Mouse (Mus musculus) erythroid progenitor cell, adult 5-6 weeks (primary cell): ENCODE data around the gene Macrod1. TPM values are rescaled to one million over a fixed set of nuclear protein-coding genes. Genes with fewer than 3 reads are reported as not detected.
A peak's percentile ranks its signal among the peaks of the same experiment; 100 is the strongest.

Experiments used
- ATAC-seq: replicated peaks from 2 replicates; pipeline ENCODE4 v1.8.0; 2016; ENCODE audit warnings: moderate number of reproducible peaks, mild to moderate bottlenecking, moderate TSS enrichment, inconsistent platforms; ENCODE audit not compliant: poor library complexity, low FRiP score, severe bottlenecking
- total RNA-seq, 2 experiments: library from RNA; stranded (forward) in 1 of 2; stranded (reverse) in 1 of 2; fragments of 150-400 nt in 1 of 2; fragments of 186-747, 209-891 nt in 1 of 2; gene quantifications; 2 replicates each; pipeline versions ENCODE4 v1.2.3 to v1.2.4; 2015 to 2017; ENCODE audit warnings: low replicate concordance in 2 of 2

The Macrod1 gene
- total RNA-seq, 2 experiments from 2014 or later = 0.53 TPM; not detected in 1

DNA sequence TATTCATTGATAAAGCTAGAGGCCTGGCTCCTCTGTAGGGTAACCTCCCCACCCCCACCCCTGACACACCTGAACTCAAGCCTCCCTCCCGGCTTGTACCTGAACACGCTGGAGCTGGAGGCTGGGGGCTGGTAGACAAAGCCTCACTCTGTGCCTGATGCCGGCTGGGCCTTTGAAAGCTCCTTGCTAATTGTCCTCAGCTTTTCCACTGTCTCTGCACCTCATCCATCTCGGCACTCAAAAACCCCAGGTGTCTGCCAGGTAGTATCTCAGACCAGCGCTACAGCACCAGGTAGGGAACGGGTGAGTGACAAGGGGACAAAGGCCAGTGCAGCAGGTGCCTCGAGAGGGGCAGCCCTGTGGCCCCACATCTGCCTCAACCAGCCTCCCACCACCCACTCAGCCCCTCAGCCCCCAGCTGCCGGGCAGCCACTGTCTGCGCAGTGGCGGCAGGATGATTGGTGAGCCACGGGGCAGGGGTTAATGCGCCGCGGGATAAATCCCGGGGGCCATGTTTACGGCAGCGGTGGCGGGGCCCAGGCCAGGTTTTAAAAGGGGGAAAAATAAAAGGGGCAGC is 129.2 kb downstream of the Macrod1 start:
- no peak for ATAC-seq

DNA sequence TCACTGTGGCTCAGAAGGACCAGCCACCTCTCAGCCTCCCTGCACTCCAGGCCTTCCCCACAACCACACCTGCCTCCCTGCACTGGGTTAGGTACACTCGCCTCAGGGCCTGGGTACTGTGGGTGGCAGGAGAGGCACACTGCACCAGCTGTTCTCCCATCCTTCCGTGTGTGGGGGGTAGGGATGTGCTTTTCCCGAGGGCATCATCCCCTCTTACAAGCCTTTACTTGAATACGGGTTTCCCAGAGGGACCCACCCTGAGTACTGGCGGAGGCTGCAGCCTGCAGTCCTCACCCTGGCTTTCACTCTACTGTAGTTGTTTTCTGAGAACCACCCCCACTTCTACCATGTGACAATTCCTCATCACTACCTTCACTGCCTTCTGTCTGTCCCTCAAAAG is 130.5 kb downstream of the Macrod1 start:
- ATAC-seq = no peak

DNA sequence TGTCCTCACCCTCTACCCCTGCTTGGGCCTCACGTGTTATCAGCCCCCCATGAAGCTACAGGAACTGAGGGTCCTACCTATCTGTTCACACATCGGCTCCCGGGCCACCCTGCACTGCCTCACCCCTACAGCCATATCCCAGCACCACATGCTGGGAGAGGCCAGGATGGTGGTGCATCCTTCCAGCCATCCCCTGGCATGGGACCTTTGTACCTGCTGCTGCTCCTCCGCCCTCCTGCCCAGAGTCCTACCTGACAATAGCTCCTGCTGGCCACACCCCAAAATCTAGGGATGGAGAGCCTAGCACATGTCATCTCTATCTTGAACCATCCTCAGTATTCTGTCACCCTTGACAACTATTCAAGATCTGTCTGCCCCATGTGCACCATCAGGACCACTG is 132.4 kb downstream of the Macrod1 start:
- ATAC-seq = no peak

DNA sequence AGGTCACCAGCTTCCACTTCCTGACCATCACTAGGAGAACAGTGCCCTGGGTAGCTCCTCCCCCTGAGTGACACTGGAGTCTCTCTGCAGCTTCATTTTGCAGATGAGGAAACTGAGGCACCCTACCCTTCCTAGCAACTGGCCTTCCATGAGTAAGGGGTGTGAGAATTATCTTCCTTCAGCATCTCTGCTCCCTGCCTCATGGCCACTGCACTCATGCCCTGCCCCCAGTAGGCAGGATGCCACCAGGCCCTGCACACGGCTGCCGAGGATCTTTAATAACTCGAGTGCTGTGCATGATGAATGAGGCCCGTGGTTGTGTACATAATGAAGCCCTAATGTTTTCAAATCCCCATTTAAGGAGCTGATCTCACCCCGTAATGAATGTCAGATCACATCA is 134.4 kb downstream of the Macrod1 start:
- no peak for ATAC-seq

DNA sequence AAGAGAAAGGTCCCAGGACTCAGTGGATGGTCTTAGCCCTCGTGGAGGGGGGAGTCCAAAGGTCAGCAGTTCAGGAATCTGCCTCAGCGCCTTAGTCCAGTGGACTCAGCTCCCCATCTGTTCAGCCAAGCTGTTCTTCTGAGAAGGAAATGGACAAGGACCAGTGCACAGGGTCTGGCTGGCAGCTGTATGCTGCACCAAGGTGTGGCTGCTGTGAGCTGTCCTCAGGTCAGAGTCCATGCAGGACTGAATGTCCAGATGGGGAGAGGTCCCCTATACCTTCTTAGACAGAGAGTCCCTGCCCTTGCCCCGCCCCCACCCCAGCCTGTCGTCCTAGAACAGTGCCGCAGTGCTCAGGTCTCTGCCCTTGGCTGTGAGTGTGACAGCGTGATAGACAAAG is 135.0 kb downstream of the Macrod1 start:
- ATAC-seq = no peak

DNA sequence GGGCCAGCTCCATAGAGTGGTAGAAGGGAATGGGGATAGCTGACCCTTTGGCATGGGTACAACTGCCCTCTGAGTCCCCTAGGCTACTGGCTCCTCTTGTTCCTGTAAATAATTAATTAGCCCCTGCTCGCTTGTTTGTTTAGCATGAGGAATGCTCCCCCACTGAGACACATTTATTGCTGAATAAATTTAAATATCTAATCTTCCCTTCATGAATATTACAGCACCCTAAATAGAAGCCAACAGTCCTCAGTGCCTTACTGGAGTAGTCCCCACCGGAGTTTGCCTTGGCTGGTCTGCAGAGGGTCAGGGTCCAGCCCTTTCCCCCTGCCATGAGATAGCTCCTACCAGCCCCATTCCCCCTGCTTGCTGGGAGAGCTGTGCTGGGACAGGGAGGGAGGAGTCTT is 136.0 kb downstream of the Macrod1 start:
- ATAC-seq = no peak

DNA sequence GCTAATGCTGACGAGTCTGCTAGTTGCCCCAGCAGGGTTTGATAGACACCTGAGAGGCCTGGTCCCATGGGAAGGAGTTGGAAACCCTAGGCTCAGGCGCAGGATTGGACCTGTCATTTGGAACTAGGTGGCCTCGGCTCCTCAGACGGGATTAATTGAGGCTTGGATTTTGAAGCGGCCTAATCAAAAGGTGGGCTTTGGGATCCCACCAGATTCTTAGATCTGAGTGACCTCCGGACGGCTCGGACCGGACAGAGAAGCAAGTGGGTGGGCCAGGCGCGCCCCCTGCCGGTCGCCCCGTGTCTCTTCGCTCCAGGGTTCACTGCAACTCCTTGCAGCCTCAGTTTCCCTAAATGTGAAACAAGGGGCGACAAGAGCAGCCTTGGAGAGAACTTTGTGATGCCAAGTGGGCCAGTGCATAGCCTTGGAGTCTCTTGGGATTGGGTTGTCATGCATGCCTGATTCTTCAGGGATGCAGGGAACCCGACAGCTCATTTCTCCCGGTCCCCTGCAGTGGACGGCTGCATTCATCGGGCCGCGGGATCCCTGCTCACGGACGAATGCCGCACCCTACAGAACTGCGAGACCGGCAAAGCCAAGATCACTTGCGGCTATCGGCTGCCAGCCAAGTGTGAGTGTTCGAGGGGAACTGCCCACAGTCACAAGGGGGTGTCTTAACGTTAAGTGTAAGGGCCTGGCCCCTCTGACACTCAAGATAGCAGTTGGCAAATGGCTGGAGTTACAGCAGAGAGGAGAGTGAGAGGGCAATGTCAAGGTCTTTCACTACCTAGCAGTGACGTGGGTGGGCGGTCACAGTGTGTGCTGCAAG is 139.5 kb downstream of the Macrod1 start:
- 0 out of 2 replicates have a peak, but pooled peaks have one; percentile 58 for ATAC-seq

DNA sequence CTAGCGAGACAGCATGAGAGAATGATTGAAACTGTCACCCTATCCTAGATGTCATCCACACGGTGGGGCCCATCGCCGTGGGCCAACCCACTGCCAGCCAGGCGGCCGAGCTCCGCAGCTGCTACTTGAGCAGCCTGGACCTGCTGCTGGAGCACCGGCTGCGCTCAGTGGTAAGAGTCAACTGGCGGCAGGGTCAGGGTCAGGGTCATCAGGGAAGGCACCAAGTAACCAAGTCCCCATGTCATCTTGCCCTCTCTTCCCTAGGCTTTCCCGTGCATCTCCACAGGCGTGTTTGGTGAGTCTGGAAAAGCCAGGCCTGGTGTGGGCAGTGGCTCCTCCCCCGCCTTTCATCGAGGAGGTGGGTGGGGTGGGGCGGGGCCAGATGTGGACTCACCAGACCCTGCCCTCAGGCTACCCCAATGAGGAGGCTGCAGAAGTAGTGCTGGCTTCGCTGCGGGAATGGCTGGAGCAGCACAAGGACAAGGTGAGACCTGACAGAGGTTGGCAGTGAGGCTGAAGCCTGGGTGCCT is 140.2 kb downstream of the Macrod1 start:
- ATAC-seq = no peak

DNA sequence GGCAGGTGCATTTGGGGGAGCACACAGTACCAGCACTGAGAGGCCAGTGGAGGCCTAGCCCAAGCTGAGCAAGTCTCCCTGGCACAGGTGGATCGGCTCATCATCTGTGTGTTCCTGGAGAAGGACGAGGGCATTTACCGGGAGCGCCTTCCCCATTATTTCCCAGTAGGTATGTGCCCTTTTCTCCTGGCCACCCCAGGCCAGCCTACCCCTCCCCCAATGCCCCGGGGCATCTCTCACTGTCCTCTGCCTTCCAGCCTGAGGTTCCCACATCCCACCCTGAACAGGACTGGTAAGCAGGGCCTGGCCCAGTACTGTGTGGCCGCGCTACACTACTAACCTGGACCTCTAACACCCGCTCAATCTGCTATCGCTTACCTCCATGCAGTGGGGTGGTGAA is 140.8 kb downstream of the Macrod1 start:
- no peak for ATAC-seq

DNA sequence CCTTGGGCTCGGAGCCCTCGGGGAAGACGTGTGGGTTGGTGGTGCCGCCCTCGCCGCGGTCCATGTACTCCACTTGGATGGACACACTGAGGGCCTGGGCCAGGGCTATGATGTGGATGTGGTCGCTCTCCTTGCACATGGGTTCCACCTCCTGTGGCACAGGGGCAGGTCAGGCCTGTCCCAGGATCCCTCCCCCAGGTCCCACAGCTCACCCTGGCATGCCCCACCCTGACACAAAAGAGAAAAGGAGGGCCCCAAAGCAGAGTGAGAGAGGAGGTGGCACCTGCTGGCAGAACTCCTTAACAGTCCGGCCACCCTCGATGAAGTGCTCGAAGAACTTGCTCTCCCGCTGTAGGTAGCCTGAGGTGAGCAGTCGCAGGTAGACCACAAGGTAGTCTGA is 142.5 kb downstream of the Macrod1 start:
- ATAC-seq = no peak

DNA sequence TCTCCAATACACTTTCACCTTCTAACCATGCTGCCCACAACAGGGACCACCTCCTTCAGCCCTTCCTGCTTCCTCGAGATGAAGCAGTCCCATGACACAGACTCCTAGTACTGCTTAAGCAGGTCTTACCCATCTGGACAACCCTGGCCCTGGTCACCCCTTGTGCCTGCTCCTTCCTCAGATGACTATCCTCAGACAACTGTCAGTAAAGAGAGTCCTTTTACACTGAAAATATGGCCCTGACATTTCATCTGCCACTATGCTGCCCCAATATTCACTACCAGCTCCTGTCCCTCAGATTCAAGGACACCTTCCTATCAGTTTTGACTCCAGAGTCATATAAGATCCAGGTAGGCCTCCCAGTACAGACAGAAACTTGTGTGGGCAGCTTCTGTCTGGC is 143.8 kb downstream of the Macrod1 start:
- no peak for ATAC-seq

DNA sequence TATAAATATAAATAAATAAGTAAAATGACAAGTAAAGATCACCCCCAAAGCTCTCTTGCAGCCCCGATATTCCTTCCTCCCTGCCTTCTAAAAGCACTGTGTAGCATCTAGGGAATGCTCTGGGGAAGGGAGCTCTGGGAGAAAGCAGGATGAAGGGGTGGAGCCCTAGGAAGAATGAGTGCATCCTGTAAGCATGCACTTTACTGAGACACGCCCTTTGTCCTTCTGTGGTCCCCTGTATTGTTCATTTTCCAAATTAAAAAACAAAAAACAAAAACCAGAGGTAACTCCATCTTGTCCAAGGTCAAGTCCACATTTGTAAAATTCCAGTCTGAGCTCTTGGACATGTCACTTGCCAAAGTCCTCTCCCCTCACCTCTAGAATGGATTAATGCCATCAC is 148.3 kb downstream of the Macrod1 start:
- ATAC-seq = no peak

DNA sequence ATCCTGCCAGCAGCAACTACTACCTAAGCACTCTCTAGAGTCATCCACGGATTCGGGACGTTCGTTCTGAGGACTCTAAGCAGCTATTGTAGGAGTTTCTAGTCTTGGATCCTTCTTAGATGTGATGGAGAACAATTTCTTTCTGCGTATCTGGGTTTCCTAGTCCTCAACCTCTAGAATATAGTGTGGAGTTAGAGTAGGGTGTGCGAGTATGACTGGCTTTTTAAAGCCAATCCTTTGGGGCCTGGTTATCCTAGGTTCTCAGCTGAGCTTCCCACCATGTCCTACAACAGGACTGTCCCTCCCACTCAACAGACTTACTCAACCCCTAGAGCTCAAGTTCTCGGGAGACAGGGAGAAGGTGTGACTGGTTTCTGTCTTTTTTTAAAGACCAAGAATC is 148.7 kb downstream of the Macrod1 start:
- no peak for ATAC-seq

DNA sequence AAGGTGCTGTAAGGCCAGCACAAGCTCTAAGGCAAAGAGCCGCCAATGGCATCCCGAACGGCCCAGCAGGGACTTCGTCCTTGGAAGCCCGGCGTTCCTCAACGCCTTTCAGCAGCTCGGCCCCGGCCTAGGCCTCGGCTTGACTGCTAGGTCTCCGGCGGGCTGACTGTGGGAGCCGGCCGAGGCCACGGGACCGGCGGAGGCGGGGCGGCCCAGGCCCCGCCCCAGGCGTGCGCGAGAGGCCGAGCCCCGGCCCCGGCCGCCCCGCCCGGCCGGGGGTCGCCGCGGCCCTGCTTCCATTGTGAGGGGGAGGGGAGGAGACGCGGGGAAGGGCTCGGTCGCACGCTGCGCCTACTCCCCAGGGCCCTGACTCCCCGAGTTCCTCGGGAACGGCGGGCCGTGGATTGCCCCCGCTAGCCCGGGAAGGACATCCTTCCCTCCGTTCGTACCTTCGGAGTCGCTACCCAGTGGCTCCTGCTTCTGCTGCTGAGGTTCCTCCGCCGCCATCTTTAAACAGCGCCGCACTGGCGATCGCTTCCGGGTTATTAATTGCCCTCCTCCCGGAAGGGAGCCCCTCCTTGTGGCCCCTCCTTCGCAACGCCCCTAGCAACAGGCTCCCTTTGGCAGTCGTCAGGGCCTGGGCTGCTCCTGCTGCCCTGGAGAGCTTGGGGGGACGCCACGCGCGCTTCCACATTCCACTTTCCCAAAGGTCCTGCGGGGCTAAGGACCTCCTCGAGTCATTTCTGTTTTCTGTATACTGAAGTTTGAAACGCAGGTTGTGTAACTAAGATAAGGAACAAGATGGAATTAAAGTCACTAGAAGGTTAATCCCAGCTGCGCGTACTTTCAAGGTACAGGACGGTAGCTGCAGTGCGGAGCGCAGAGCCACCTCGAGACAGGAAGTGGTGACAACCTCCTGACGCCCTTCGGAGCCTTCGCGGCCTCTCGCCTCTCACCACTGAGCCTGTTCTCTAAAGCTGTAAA is 149.4 kb downstream of the Macrod1 start, which contains the start of gene Otub1:
Gene Otub1, minus strand, starts transcription at position 564 of the 984 bp plus-strand sequence.
- ATAC-seq = peak; percentile 97

DNA sequence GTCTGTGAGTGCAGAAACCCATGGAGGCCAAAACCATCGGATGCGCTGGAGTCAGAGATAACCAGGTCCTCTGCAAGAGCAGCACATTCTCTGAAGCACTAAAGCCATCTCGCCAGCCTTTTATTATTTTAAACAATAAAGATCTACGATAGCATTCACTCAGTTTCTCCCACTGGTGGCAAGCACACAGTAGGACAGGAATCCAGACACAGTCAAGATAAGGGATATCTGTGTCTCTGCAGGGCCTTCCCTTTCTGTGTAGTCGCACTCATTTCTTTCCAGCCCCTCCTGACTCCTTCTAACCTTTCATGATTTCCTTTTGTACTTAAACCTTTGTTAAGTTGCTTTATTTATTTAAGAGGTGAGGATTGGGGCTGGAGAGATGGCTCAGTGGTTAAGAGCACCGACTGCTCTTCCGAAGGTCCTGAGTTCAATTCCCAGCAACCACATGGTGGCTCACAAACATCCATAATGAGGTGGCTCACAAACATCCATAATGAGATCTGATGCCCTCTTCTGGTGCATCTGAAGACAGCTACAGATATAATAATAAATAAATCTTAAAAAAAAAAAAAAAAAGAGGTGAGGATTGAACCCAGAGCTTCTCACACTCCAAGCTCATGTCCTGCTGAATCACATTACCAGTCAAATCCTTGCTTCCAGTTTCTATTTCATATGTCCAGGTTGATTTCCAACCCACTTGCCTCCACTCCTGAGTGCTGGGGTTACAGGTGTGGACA is 153.5 kb downstream of the Macrod1 start:
- no peak for ATAC-seq

DNA sequence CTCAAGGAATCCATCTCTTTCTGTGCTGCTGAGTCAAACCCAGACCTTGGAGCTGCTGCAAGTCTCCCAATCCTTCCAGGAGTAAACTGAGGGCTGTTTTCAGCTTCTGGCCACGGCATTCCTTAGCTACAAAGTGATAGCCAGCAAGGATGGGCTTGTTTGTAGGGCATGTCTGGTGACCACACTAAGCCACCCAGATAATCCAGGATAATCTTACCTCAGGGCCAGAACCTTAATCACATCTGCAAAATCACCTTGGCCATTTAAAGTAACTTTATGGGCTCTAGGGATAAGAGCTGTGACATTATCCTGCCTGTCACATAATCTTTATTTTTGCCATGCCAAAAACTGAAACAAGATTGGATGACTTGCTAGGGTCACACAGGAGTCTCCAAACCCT is 155.6 kb downstream of the Macrod1 start:
- no peak for ATAC-seq

DNA sequence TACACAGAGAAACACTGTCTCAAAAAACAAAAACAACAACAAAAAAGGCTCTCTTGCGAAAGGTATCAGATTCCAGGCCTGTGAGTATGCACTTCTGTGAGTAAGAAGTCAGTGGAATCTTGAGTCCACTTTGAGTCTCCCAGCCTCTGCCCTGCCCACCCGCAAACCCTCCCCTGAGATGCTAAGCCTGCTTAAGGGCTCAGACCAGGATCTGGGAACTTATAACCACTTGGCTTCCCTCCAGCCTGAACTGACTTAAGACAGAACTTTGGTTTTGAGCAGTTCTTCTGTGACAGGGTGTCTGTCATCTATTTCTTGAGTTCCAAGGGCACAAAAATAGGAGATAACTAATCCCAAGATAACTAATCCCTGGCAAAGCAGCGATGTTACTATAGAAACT is 156.4 kb downstream of the Macrod1 start:
- ATAC-seq = no peak

DNA sequence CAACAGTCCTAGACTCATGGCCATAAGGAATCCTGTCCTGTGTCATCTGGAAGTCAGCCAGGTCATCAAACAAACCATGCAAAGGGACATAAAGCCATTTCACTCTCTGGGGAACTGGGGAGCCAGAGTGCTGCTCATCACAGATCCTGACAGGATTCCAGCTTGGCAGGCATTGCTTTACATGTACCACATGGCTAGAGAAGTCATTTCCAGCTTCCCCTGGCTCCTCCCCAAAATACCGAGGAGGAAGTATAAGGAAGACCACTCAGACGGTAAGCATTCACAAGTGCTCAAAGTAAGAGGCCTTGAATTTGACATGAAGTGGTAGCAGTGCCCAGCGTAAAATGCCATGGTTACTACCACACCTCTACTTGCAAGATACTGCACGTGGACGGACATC is 157.9 kb downstream of the Macrod1 start:
- ATAC-seq = no peak

DNA sequence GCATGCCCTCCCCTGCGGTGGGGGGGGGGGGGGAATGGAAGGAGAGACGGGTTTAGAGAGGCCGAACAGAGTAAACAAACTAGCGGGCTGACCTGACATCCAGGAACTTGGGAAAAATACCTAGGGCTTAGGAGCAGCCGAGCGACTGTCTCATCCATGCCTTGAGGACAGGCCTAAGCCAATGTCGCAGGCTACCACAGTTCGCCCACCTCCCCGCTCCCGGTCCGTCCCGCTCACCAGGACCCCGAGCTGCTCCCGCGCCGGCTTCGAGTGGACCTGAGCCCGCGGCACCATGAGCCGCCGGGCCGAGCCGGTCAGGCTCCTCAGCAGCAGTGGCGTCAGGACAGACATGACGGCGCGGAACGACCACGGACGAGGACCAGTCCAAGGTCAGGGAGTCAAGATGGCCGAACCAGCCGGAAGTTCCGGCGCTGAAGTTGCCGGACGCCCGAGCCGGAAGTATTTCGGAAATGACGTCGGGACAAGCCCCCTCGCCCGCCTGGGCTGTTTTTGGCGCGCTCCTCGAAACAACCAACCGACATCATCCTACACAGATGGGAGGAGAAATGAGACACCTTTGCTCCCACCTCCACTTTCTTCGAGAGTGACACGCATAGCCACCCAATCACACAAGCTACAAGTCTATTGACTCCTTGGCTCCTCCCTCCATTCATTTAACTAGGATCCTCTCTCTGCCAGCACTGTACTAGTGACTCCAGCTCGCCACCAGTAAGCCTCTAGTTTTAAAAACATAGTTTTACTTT is 160.7 kb downstream of the Macrod1 start, which contains the start of gene Cox8a:
Gene Cox8a, minus strand, starts transcription at position 455 of the 764 bp plus-strand sequence.
- ATAC-seq = peak; percentile 99
